Mouse (Mus musculus): ENCODE results near the gene Pgm2l1. TPM values are rescaled to one million over a fixed set of nuclear protein-coding genes. Genes with fewer than 3 reads are reported as not detected.

The Pgm2l1 gene
- total and polyA plus RNA-seq, 2 experiments from 2014 or later = 46.2 to 188 TPM

DNA sequence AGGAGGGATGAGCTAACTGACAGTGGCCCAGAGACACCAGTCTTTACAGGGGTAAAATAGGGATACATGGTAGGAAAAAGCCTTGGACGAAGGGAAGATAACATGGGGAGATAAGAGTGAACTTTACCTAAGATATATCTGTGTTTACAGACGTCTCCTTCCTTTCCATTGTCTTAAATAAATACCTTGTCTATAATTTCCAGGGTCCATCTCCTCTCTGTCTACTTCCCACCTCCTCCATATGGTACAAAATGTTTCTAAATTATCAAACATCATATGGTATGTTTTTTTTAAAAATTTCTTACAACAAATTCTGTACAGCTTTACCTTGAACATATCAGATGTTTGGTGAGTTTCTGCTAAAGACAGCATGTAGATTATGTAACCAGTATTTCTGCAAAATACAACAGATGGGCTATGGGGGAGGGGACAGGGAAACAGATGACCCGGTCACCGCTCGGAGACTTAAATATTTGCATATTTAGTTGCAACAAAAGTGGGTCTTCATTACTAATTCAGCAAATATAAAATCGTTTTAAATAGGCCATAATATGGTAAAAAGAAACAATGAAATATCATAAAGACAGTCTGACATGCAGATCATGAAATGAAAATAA lies 12.0 kb upstream of the Pgm2l1 start:
- ATAC-seq (ENCODE audit: low FRiP score) = no peak
- Histone ChIP-seq H3K4me3 (ENCODE audit: low read depth, low read length) (no peak overlapping the region), H3K4me2 (ENCODE audit: low read depth, low read length, poor library complexity, severe bottlenecking) (no peak overlapping the region), H3K36me3 (ENCODE audit: insufficient read depth, low read length) (no peaks in the 10 kb centered on the region), H3K9me3 (ENCODE audit: low read length) (no peaks in the 10 kb centered on the region), H3K4me1 (ENCODE audit: insufficient read depth, low read length) (peaks cover 17% of the 10 kb centered on the region; the same call in 1 of the 2 replicates), H3K27me3 (ENCODE audit: insufficient read depth, low read length) (no peaks in the 10 kb centered on the region), H3K27ac (ENCODE audit: low read depth, low read length) (no peak overlapping the region), H3K9ac (replicated peaks; ENCODE audit: low read length, poor library complexity, severe bottlenecking) (no peak overlapping the region)
- no peak for TF ChIP-seq CTCF (IDR thresholded peaks at IDR 0.05)
- peak; percentile 44 for DNase-seq (ENCODE audit: low spot score)
- 37% methylated on average over 6 of the region's 6 CpGs for WGBS

DNA sequence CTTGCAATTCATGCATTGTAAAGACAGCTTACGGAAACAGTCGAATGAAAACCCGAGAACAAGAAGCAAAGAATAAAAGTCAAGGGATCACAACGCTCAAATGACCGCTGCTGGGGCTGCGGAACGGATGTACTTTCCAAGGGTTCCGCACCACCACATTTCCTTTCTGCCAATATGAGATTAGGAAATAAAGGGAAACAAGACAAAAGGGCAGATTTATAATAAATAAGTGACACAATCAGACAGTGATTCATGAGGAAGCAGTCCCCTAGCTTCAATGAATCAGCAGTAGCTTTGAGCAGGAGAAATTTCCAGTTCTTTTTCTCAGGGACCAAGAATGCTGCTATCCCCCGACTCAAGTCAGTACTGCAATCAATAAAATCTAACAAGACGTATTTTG lies 11.2 kb upstream of the Pgm2l1 start:
- H3K4me3 ChIP-seq (ENCODE audit: low read depth, low read length) = peak overlapping the region; percentile 13
- TF ChIP-seq CTCF (IDR thresholded peaks at IDR 0.05) = peak; percentile 16
- no peaks in the 10 kb centered on the region for H3K36me3 ChIP-seq (ENCODE audit: insufficient read depth, low read length)
- H3K9me3 ChIP-seq (ENCODE audit: low read length) = no peaks in the 10 kb centered on the region
- H3K27me3 ChIP-seq (ENCODE audit: insufficient read depth, low read length) = no peaks in the 10 kb centered on the region
- 0 out of 2 replicates have a peak, but pooled peaks have one; percentile 32 for ATAC-seq (ENCODE audit: low FRiP score)
- peak overlapping the region; percentile 82 for H3K27ac ChIP-seq (ENCODE audit: low read depth, low read length)
- no peak overlapping the region for H3K9ac ChIP-seq (replicated peaks; ENCODE audit: low read length, poor library complexity, severe bottlenecking)
- DNase-seq (ENCODE audit: low spot score) = peak; percentile 39
- peaks cover 17% of the 10 kb centered on the region; the same call in 1 of the 2 replicates for H3K4me1 ChIP-seq (ENCODE audit: insufficient read depth, low read length)
- 11% methylated on average over 10 of the region's 10 CpGs for WGBS
- peak overlapping the region; percentile 40 for H3K4me2 ChIP-seq (ENCODE audit: low read depth, low read length, poor library complexity, severe bottlenecking)

DNA sequence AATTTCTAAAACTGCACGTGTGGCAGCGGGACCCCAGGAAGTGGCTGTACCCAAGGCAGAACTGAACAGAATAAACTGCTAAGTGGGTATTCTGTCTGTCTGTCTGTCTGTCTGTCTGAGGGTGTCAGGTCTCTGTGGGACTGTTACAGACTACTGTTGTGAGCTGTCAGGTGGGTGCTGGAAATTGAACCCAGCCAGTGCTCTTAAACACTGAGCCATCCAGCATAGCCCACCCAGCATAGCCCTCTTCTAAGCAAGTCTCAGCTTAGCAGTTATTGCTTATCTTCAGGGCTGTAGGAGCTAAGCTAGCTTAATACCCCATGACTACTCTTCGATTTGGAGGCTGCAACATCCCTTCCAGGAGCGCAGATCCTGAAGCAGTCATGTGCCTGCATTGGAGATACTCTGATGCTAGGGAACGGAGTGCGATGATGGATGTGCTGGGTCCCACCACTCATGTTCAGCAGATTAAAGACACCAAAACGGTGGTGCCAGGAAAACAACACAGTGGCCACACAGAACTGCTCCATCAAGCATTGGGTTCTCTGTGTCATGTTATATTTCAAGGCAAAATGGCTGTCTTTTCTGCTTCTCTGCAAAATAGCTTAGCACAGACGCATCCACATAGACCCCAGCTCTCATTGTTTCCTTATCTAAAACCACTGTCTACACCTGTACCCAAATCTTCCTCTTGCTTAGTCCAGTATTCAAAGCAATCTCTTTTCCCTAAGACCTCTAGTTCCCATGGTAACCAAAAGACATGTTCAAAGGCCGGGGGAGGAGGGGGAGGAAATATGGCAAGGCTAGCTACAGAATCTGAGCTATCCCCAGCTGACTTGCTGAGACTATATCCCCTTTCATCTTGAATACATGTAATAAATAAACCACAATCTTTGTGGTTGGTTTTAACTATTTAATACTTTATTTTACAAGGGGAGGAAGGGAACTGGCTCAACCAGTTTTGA lies 10.3 kb upstream of the Pgm2l1 start:
- no peaks in the 10 kb centered on the region for H3K27me3 ChIP-seq (ENCODE audit: insufficient read depth, low read length)
- peak overlapping the region; percentile 15; the same call in 1 of the 2 replicates for H3K4me2 ChIP-seq (ENCODE audit: low read depth, low read length, poor library complexity, severe bottlenecking)
- no peaks in the 10 kb centered on the region for H3K36me3 ChIP-seq (ENCODE audit: insufficient read depth, low read length)
- ATAC-seq (ENCODE audit: low FRiP score) (peak; percentile 64), DNase-seq (ENCODE audit: low spot score) (peak; percentile 24)
- no peak overlapping the region for H3K9ac ChIP-seq (replicated peaks; ENCODE audit: low read length, poor library complexity, severe bottlenecking)
- H3K9me3 ChIP-seq (ENCODE audit: low read length) = no peaks in the 10 kb centered on the region
- peak overlapping the region; percentile 82 for H3K27ac ChIP-seq (ENCODE audit: low read depth, low read length)
- no peak overlapping the region for H3K4me3 ChIP-seq (ENCODE audit: low read depth, low read length)
- H3K4me1 ChIP-seq (ENCODE audit: insufficient read depth, low read length) = peaks cover 17% of the 10 kb centered on the region; the same call in 1 of the 2 replicates
- no peak for TF ChIP-seq CTCF (IDR thresholded peaks at IDR 0.05)
- WGBS = 42% methylated on average over 9 of the region's 9 CpGs

DNA sequence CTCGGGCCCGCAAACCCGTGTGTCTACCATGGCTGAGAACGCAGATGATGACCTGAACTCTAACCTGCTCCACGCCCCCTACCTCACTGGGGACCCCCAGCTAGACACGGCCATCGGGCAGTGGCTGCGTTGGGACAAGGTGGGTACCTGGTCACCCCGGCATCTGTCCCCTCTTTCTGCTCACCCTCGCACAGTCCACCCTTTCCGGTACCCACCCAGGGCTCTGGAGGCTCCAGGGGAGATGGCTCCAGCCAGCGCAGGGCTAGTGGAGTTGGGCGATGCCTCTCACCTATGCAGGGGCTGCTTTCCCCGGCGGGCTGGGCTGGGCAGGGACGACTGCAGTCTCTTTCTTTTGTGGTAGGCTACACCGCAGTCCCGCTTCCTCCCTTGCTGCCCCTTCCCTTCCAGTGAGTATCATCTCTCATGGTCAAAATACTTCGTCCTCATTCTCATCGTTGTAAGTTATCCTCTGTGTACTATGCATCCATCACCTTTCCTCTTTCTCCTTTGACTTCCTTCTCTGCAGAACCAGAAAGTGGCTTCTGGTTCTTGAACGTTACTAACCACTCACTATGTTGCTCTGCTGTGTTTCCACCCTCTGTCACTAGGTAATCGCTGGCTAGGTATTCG lies 817 bp downstream of the Pgm2l1 start:
- peak overlapping the region; percentile 92 for H3K27ac ChIP-seq (ENCODE audit: low read depth, low read length)
- H3K4me1 ChIP-seq (ENCODE audit: insufficient read depth, low read length) = no peaks in the 10 kb centered on the region
- no peaks in the 10 kb centered on the region for H3K27me3 ChIP-seq (ENCODE audit: insufficient read depth, low read length)
- peak overlapping the region; percentile 63 for H3K4me2 ChIP-seq (ENCODE audit: low read depth, low read length, poor library complexity, severe bottlenecking)
- no peak for TF ChIP-seq CTCF (IDR thresholded peaks at IDR 0.05)
- ATAC-seq (ENCODE audit: low FRiP score) = peak; percentile 29; the same call in 1 of the 2 replicates
- peak; percentile 33 for DNase-seq (ENCODE audit: low spot score)
- H3K4me3 ChIP-seq (ENCODE audit: low read depth, low read length) = peak overlapping the region; percentile 90
- H3K9me3 ChIP-seq (ENCODE audit: low read length) = no peaks in the 10 kb centered on the region
- WGBS = 2% methylated on average over 23 of the region's 23 CpGs
- H3K9ac ChIP-seq (replicated peaks; ENCODE audit: low read length, poor library complexity, severe bottlenecking) = peak overlapping the region; percentile 67
- H3K36me3 ChIP-seq (ENCODE audit: insufficient read depth, low read length) = no peaks in the 10 kb centered on the region

DNA sequence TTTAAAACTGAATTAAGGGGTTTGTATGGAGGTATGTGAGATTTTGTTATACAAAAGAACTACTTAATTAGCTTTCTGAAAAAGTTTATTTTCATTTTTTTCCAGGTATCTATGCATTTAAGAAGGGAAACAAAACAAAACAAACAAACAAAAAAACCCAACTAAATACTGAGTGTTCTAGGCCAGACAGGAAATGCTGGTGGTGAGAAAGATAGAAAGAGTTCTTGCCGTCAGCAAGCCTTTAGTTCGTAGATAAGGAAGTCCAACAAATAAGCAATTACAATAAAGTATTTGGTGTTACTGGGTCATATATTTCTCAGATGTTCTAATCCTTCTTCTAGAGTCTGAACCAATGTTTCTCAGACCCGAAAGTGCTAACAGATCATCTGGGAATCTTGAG lies 1.8 kb downstream of the Pgm2l1 start:
- no peaks in the 10 kb centered on the region for H3K27me3 ChIP-seq (ENCODE audit: insufficient read depth, low read length)
- H3K9ac ChIP-seq (replicated peaks; ENCODE audit: low read length, poor library complexity, severe bottlenecking) = peak overlapping the region; percentile 67
- WGBS = 57% methylated on average over 3 of the region's 3 CpGs
- no peak for TF ChIP-seq CTCF (IDR thresholded peaks at IDR 0.05)
- DNase-seq (ENCODE audit: low spot score) = no peak
- ATAC-seq (ENCODE audit: low FRiP score) = no peak
- peak overlapping the region; percentile 90 for H3K4me3 ChIP-seq (ENCODE audit: low read depth, low read length)
- peak overlapping the region; percentile 63 for H3K4me2 ChIP-seq (ENCODE audit: low read depth, low read length, poor library complexity, severe bottlenecking)
- H3K27ac ChIP-seq (ENCODE audit: low read depth, low read length) = peak overlapping the region; percentile 92; the same call in 1 of the 2 replicates
- H3K36me3 ChIP-seq (ENCODE audit: insufficient read depth, low read length) = no peaks in the 10 kb centered on the region
- H3K4me1 ChIP-seq (ENCODE audit: insufficient read depth, low read length) = no peaks in the 10 kb centered on the region
- H3K9me3 ChIP-seq (ENCODE audit: low read length) = no peaks in the 10 kb centered on the region

Data from midbrain, postnatal 0 days (tissue).